Mouse (Mus musculus) liver, embryonic 14.5 days (tissue): ENCODE measurements at regions not wholly inside any gene's neighbourhood (a gene's known extent, or its start where the extent isn't known, plus 50 kb on each side); places are given as distances from the start of the nearest gene placed in this dataset.

Experiments
- ATAC-seq: fragments of 200-750 bp; cut with Nextera tagmentation; 2 replicates; pipeline ENCODE4 v1.8.0; 2017; ENCODE audit warnings: moderate number of reproducible peaks, mild to moderate bottlenecking, moderate library complexity; ENCODE audit not compliant: insufficient read depth
- DNase-seq, 3 experiments: peaks; one replicate each; pipeline ENCODE4 v3.0.0-alpha.2; 2012 to 2013; ENCODE audit warnings: low read depth in 3 of 3, low spot score in 3 of 3
- H3K27ac ChIP-seq: fragments of 300-500 bp; sonication (generic); 2 replicates; pipeline ENCODE4 v1.5.1; 2014; ENCODE audit warnings: moderate library complexity, mild to moderate bottlenecking, control low read depth, inconsistent platforms
- H3K27me3 ChIP-seq: fragments of 300-500 bp; sonication (generic); 2 replicates; pipeline ENCODE4 v1.6.1; 2014; ENCODE audit warnings: mild to moderate bottlenecking, low read length, moderate library complexity; ENCODE audit not compliant: control insufficient read depth, insufficient read depth
- H3K36me3 ChIP-seq: fragments of 300-500 bp; sonication (generic); replicated peaks from 2 replicates; pipeline ENCODE4 v1.6.1; 2014; ENCODE audit warnings: low read depth; ENCODE audit not compliant: control insufficient read depth, insufficient read depth
- H3K4me1 ChIP-seq, 2 experiments: fragments of 200-500 bp in 1 of 2; fragments of 300-500 bp in 1 of 2; sonication (generic) in 1 of 2; replicated peaks; 2 replicates each; pipeline ENCODE4 v1.6.1; 2012 to 2014; ENCODE audit warnings: antibody characterized with exemption in 1 of 2, inconsistent platforms in 1 of 2, low read length in 1 of 2; ENCODE audit not compliant: control insufficient read depth in 2 of 2, insufficient read depth in 2 of 2
- H3K4me2 ChIP-seq: fragments of 300-500 bp; sonication (generic); 2 replicates; pipeline ENCODE4 v1.6.1; 2014; ENCODE audit warnings: low read depth, mild to moderate bottlenecking, control low read depth, moderate library complexity
- H3K4me3 ChIP-seq, 2 experiments: fragments of 200-500 bp in 1 of 2; fragments of 300-500 bp in 1 of 2; sonication (generic) in 1 of 2; 2 replicates each; pipeline ENCODE4 v1.5.1; 2012 to 2014; ENCODE audit warnings: low read depth in 2 of 2, low read length in 2 of 2, mild to moderate bottlenecking in 2 of 2, control low read depth in 1 of 2, inconsistent platforms in 1 of 2, moderate library complexity in 1 of 2; ENCODE audit not compliant: insufficient read depth in 1 of 2
- H3K9ac ChIP-seq: fragments of 300-500 bp; sonication (generic); replicated peaks from 2 replicates; pipeline ENCODE4 v1.6.1; 2014; ENCODE audit warnings: mild to moderate bottlenecking, control low read depth, moderate library complexity
- H3K9me3 ChIP-seq: fragments of 300-500 bp; sonication (generic); 2 replicates; pipeline ENCODE4 v1.6.1; 2016; ENCODE audit warnings: low read length, mixed read lengths; ENCODE audit not compliant: control insufficient read depth
- CTCF ChIP-seq: IDR thresholded peaks from 2 replicates; pipeline ENCODE4 v1.5.1; 2016; ENCODE audit warnings: antibody characterized with exemption, low read depth, control low read depth
- EP300 ChIP-seq: IDR thresholded peaks from 2 replicates; pipeline ENCODE4 v1.6.1; 2016; ENCODE audit warnings: antibody characterized with exemption, low read depth
- WGBS: fragments of 180-500 bp; shearing (Covaris S2); extraction: QIAGEN DNeasy Blood & Tissue Kit; methylation state at CpG from one replicate; pipeline ENCODE4 v1.1.7; 2014; ENCODE audit not compliant: insufficient replicate concordance; 5-methylcytosine and 5-hydroxymethylcytosine counted together

GRCm38 (mm10) chr12:69476131-69476530 lies 103.9 kb upstream of the Gm9887 start:
- WGBS = 46% methylated on average over 4 of the region's 4 CpGs
- Histone ChIP-seq H3K27ac (no peak overlapping the region), H3K36me3 (no peaks in the 10 kb centered on the region), H3K9me3 (no peaks in the 10 kb centered on the region), H3K9ac (no peak overlapping the region), H3K4me3 (no peak overlapping the region), H3K27me3 (no peaks in the 10 kb centered on the region), H3K4me1 (no peaks in the 10 kb centered on the region), H3K4me2 (no peak overlapping the region)
- TF ChIP-seq CTCF = no peak
- TF ChIP-seq EP300 = no peak
- no peak for DNase-seq
- ATAC-seq = no peak

- Histone ChIP-seq H3K27ac (no peak overlapping the region), H3K9ac (no peak overlapping the region), H3K4me2 (no peak overlapping the region), H3K4me3 (no peak overlapping the region), H3K4me1 (no peaks in the 10 kb centered on the region), H3K36me3 (no peaks in the 10 kb centered on the region), H3K9me3 (no peaks in the 10 kb centered on the region), H3K27me3 (no peaks in the 10 kb centered on the region)
- DNase-seq (no peak), ATAC-seq (no peak)
- 35% methylated on average over 17 of the region's 17 CpGs for WGBS
- TF ChIP-seq EP300 (no peak), CTCF (no peak)
Observed at GRCm38 (mm10) chr12:69474916-69475661, 102.8 kb upstream of the Gm9887 start.

GRCm38 (mm10) chr12:69474141-69474915 lies 102.1 kb upstream of the Gm9887 start:
- H3K9ac ChIP-seq = no peak overlapping the region
- no peaks in the 10 kb centered on the region for H3K36me3 ChIP-seq
- TF ChIP-seq EP300 (no peak), CTCF (no peak)
- H3K4me3 ChIP-seq = no peak overlapping the region
- H3K27ac ChIP-seq = no peak overlapping the region
- no peak overlapping the region for H3K4me2 ChIP-seq
- ATAC-seq (no peak), DNase-seq (no peak)
- no peaks in the 10 kb centered on the region for H3K27me3 ChIP-seq
- WGBS = 46% methylated on average over 14 of the region's 14 CpGs
- no peaks in the 10 kb centered on the region for H3K4me1 ChIP-seq
- H3K9me3 ChIP-seq = no peaks in the 10 kb centered on the region

- no peak for DNase-seq
- ATAC-seq = no peak
- H3K4me1 ChIP-seq = no peaks in the 10 kb centered on the region
- no peaks in the 10 kb centered on the region for H3K9me3 ChIP-seq
- H3K4me2 ChIP-seq = no peak overlapping the region
- TF ChIP-seq CTCF = no peak
- TF ChIP-seq EP300 = no peak
- WGBS = 64% methylated on average over 13 of the region's 13 CpGs
- no peak overlapping the region for H3K27ac ChIP-seq
- no peak overlapping the region for H3K9ac ChIP-seq
- H3K27me3 ChIP-seq = no peaks in the 10 kb centered on the region
- no peak overlapping the region for H3K4me3 ChIP-seq
- no peaks in the 10 kb centered on the region for H3K36me3 ChIP-seq
Observed at GRCm38 (mm10) chr12:69473379-69474057, 101.3 kb upstream of the Gm9887 start.

DNA sequence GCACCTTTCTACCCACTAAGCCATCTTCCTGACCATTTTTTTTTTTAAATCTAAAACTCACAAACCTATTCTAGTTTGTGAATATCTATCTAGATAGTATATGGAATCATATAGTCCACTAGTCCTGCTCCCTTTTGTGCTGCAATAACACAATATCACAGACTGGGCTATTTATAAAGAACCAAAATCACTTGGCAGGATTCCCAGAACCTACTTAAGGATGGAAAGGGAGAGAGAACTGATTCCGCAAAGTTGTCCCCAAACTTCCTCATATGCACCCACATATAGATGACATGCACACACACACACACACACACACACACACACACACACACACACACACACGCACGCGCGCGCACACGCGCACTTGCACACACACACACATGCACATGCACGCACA lies 100.7 kb upstream of the Gm9887 start:
- WGBS = 87% methylated on average over 9 of the region's 9 CpGs
- DNase-seq (no peak), ATAC-seq (no peak)
- Histone ChIP-seq H3K9me3 (no peaks in the 10 kb centered on the region), H3K9ac (no peak overlapping the region), H3K4me1 (no peaks in the 10 kb centered on the region), H3K4me2 (no peak overlapping the region), H3K27ac (no peak overlapping the region), H3K36me3 (no peaks in the 10 kb centered on the region), H3K4me3 (no peak overlapping the region), H3K27me3 (no peaks in the 10 kb centered on the region)
- TF ChIP-seq EP300 = no peak
- no peak for TF ChIP-seq CTCF
